Comparison of ENCODE assay signal across 7 mouse cellular contexts in genomic region chr4:147419190-147419589, GRCm38 (mm10). TPM values are rescaled to one million over a fixed set of nuclear protein-coding genes. Genes with fewer than 3 reads are reported as not detected.
"Had no signal": no experiment of that assay in that cellular context is flagged by ENCODE, and none has a peak within 500 bp of the region (broad histone marks: within the 10 kb centered on the region; RNA-seq: fewer than 3 reads in every experiment).

No protein-coding gene starts in this region.

RNA-seq across cellular contexts. Expression of gene Zfp978, which starts 58.1 kb away (rescaled TPM):
- polyA plus RNA-seq: kidney, embryonic 15.5 days; limb, embryonic 12.5 days; midbrain, embryonic 12.5 days; midbrain, embryonic 15.5 days; neural tube, embryonic 13.5 days; stomach, embryonic 15.5 days; thymus, postnatal 0 days had no signal
